Mouse (Mus musculus) lung, postnatal 0 days (tissue): ENCODE measurements around the gene Pfkfb3.

Experiments
- CTCF ChIP-seq: IDR thresholded peaks from 2 replicates; pipeline ENCODE4 v1.5.1; 2016; ENCODE audit warnings: antibody characterized with exemption, mild to moderate bottlenecking
- EP300 ChIP-seq: IDR thresholded peaks from 2 replicates; pipeline ENCODE4 v1.6.1; 2016; ENCODE audit warnings: antibody characterized with exemption, mild to moderate bottlenecking, control low read depth

- no peak for TF ChIP-seq EP300
- TF ChIP-seq CTCF, result no peak
Observed at GRCm38 (mm10) chr2:11566241-11566640, 12.4 kb upstream of the Pfkfb3 start.
